Mouse (Mus musculus) cerebellum, postnatal 4 days (tissue): ENCODE data around the gene Bpifa3.
"Not testable (repeated sequence)": the region's sequence is repeated elsewhere in the genome, so short reads cannot be mapped to it uniquely, and the experiment has no call there.

Experiments used
- DNase-seq, 2 experiments: peaks; one replicate each; pipeline ENCODE4 v3.0.0; 2022; ENCODE audit warnings: low spot score in 2 of 2, mixed read lengths in 1 of 2

Bpifa3 gene

DNA sequence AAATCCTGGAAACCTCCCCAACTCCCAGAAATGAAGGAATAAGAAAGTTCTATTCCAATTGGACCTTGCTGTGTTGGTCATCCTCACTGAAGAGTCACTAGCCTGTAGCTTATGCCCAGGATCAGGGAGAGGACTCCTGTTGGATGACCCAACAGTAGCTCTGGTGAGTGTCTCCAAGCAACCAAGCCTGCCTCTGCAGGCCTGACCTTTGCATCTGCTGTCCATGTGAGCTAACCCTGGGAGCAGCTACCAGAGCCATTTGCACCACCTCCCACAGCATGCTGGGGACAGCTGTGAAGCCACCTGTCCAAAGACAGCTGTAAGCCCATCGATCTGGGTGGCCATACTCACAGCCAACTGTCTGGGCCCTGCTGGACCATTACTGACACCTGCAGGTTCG lies at the start of gene Bpifa3:
Bpifa3 (plus strand) TSS at position 217 of the 400 bp plus-strand sequence.
- no peak for DNase-seq

GRCm38 (mm10) chr2:154097734-154098133 lies 32.4 kb upstream of the Bpifa3 start:
- no peak for DNase-seq

DNA sequence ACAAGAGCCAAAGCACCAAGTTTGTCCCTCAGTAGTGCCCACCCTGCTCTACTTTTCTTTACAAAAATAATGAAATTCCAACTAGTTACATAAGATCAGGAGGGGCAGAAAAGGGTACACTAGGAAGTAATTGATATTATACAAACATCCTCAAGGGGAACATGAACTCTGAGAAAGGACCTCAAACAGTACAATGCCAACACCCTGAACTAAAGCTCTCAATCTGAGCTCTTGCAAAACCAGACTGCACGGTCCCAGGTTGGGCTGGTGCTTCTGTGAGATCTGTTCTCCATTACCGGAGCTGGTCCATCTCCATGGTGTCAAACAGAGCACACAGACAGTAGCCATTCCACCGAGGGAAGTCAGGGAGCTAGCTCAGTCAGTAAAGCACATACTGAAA lies 12.8 kb upstream of the Bpifa3 start:
- no peak for DNase-seq

DNA sequence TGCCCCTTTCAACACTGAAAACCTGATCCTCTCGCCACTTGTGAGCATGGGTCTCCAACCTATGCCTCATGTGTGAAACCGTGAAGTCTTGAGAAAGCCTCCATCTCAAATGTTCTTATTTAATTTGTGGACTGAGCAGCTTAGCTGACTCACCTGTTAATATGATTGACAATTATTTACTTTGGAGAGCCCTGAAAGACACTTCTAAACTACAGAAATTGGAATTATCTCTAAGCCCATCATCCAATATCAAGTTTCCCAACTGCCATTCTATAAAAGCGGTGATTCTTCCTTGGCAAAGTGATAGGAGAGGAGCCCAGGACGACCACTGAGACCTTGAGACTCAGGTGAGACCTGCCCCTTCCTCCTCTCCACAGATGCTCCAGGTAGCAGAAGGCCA lies 12.4 kb downstream of the Bpifa3 start, which contains the start of gene Bpifa1:
Bpifa1 (plus strand) TSS at position 301 of the 400 bp plus-strand sequence.
- no peak for DNase-seq

- peak in 1 of 2 experiments; percentile 69 for DNase-seq
Observed at GRCm38 (mm10) chr2:154143735-154144134, 13.6 kb downstream of the Bpifa3 start.

DNA sequence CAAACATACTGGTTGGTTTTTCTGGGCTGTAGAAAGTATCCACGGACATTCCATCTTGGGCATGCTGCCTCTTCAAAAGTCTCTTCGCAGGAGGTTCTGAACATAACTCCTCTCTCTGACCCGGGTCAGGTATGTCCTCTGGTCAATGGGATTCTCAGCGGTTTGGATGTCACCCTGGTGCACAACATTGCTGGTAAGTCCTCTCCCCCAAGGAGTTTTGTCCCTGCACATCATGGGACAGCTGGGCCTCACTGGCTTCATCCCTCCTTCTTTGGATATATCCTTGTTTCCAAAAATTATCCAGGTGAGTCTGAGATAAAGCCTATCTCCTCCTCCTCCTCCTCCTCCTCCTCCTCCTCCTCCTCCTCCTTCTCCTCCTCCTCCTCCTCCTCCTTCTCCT lies 17.4 kb downstream of the Bpifa3 start:
- DNase-seq: no peak

DNA sequence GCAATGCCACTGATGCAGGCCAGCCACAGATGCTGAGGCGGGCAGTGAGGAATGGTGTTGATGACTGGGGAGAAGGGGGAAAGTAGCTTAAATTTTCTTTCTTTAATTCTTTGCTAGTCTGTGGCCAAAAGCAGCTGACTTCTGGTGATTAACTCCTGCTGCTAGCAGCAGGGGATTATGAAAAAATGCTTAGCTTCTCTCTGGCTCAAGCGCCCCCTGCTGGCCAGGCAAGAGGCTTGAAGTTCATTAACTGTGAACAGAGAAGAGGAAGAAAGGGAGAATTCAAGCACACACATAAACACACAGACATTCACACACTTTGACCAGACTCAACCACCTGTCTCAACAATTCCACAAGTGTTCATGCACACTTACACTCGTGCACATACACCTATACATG lies 28.3 kb downstream of the Bpifa3 start:
- peak in 1 of 2 experiments; percentile 27 for DNase-seq

DNA sequence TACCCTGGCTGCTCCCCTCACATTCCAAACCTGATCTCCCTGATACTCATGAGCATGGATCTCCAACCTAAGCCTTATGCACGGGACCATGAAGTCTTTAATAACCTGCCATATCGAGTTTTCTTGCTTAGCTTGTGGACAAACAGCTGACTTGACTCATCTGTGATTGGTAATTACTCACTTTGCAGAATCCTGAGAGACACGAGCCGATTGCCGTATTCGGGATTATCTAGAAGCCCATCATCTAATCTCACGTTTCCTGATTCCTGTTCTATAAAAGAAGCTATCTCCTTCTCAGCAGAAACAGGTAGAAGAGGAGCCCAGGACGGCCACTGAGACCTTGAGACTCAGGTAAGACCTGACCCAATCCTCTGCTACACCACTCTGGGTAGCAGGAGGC lies 32.2 kb downstream of the Bpifa3 start, which contains the start of gene Bpifa5:
Bpifa5 (plus strand) TSS at position 301 of the 400 bp plus-strand sequence.
- DNase-seq: no peak

DNA sequence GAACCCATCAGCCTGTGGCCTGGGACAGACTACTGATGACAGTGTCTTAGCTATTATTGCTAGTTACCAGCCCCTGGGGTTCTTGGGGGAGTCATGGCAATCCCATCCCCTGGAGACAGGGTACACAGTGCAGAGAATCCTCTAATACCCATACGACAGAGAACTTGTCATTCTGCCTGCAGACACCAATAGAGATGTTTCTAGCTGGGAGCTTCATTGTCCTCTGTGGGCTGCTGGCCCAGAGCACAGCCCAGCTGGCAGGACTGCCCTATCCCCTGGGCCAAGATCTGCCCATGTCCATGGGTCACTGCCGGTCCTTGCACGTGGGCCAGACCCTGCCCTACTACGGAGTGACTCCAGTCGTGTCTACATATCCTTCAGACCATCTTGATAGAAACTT lies 33.2 kb downstream of the Bpifa3 start:
- peak in 1 of 2 experiments; percentile 14 for DNase-seq

GRCm38 (mm10) chr2:154169172-154169571 lies 39.0 kb downstream of the Bpifa3 start:
- DNase-seq: no peak

GRCm38 (mm10) chr2:154171621-154172020 lies 41.5 kb downstream of the Bpifa3 start:
- DNase-seq: no peak

DNA sequence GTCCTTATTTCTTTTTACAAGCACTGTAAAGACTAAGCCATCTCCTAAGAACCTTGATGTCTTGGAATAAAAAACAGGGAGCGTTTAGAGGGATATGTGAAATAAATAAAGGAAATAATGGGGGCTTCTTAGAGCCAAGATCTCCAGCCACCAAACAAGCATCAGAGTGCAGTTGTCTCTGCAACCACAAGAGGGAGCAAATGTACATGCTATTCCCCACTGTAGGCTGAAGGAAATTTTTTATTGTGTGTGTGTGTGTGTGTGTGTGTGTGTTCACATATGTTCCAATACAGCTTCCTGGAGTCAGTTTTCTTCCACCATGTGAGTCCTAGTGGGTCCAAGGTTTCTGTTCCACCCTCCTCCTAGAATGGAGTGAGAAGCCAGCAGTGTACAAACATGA lies 43.2 kb downstream of the Bpifa3 start:
- DNase-seq: peak in 1 of 2 experiments; percentile 20

DNA sequence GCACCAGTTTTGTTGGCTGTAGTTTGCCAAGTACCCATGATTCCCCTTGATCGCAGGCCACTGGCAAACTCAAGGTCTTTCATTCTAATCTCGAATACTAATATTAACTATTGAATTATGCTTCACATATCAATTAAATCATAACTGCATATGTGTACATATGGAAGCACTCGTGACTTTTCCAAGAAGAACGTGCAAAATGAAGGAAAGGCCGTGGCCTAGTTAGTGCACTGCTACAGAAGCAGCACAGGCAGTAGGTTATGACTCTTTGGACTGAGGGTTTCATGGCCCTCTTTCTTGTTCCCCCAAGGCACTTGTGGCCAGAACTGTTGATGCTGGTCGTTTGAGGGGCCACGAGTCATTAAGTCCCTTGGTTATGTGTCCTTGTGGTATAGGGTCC lies 51.8 kb downstream of the Bpifa3 start:
- not testable (repeated sequence) for DNase-seq

- DNase-seq: not testable (repeated sequence)
Observed at GRCm38 (mm10) chr2:154183061-154183460, 52.9 kb downstream of the Bpifa3 start.

- no peak for DNase-seq
Observed at GRCm38 (mm10) chr2:154185319-154185718, 55.2 kb downstream of the Bpifa3 start.

DNA sequence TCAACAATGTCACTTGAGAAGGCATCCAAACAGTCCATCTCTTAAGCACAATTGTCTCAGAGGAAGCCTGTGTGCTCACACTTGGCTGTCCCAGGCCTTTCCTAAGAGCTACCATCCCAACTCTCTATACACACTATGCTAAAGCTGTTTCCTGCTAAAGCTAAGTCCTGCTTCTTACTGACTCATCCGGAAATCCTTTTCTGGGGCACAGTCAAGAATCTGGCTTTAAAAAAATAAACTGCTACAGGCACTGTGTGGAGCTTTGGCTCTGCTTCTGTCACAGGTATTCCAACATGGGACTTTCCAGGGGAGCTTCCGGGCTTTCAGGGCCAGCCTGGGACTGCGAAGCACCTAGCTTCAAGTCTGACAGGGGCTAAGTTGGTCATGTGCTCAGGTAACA lies 55.6 kb downstream of the Bpifa3 start:
- DNase-seq: no peak

DNA sequence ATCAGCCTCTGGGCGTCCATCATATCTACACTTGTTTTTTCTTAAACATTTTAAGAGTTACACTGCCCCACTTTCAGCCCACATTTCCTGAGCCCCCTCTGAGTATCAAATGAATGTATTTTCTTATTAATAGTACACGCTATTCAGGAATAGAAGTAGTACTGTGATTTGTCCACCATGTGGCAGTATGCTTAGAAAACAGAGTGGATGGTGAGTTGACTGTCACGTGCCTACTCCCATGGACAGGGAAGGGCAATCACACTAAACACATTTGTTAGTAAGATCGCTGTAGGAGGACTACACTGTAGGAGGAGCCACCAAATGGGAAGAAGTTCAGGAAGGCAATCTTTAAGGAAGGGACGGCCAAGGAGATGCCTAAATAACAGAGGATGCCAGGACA lies 57.3 kb downstream of the Bpifa3 start:
- DNase-seq: no peak
